Mouse (Mus musculus) cortical plate, adult 2 months (tissue): Measurements from ENCODE around the gene Gm11938.
"Not testable (repeated sequence)": the region's sequence is repeated elsewhere in the genome, so short reads cannot be mapped to it uniquely, and the experiment has no call there.

ENCODE experiments used
- CTCF ChIP-seq: fragments of 200-500 bp; IDR thresholded peaks from 2 replicates; pipeline ENCODE4 v1.5.1; 2011; ENCODE audit warnings: mild to moderate bottlenecking, control low read depth, low read length; ENCODE audit not compliant: insufficient read depth; ENCODE audit errors: extremely low read depth
- POLR2A ChIP-seq: fragments of 200-500 bp; IDR thresholded peaks from 2 replicates; pipeline ENCODE4 v1.6.1; 2011; ENCODE audit warnings: mild to moderate bottlenecking, low read length, control low read depth; ENCODE audit not compliant: insufficient read depth; ENCODE audit errors: extremely low read depth

- not testable (repeated sequence) for TF ChIP-seq CTCF, POLR2A
These were observed 5.4 kb downstream of the Gm11938 start, which contains the start of gene Krtap9-3 for GRCm38 (mm10) chr11:99597742-99598141.
